Mouse (Mus musculus) brown adipose tissue, adult 24 weeks (tissue): Measurements from ENCODE around the gene Ppil6. TPM values are rescaled to one million over a fixed set of nuclear protein-coding genes. Genes with fewer than 3 reads are reported as not detected.

Source experiments
- H3K27ac ChIP-seq: fragments of 200-500 bp; replicated peaks from 2 replicates; pipeline ENCODE4 v1.5.1; 2012; ENCODE audit warnings: low read depth, mild to moderate bottlenecking, low read length
- H3K4me1 ChIP-seq: fragments of 200-500 bp; 2 replicates; pipeline ENCODE4 v1.6.1; 2012; ENCODE audit warnings: low read length, mixed read lengths; ENCODE audit not compliant: control insufficient read depth, insufficient read depth, insufficient read length
- H3K4me3 ChIP-seq: fragments of 200-500 bp; 2 replicates; pipeline ENCODE4 v1.5.1; 2012; ENCODE audit warnings: low read depth, mild to moderate bottlenecking, low read length, moderate library complexity; ENCODE audit not compliant: insufficient read depth
- polyA plus RNA-seq: library from polyadenylated mRNA; stranded (reverse); fragments of >200 nt; gene quantifications from 2 replicates; pipeline ENCODE4 v1.2.4, GENCODE M21; 2012; ENCODE audit not compliant: missing spikeins, insufficient read depth, insufficient read length

Gene Ppil6
- polyA plus RNA-seq, 1 experiment, result 0.99 TPM

DNA sequence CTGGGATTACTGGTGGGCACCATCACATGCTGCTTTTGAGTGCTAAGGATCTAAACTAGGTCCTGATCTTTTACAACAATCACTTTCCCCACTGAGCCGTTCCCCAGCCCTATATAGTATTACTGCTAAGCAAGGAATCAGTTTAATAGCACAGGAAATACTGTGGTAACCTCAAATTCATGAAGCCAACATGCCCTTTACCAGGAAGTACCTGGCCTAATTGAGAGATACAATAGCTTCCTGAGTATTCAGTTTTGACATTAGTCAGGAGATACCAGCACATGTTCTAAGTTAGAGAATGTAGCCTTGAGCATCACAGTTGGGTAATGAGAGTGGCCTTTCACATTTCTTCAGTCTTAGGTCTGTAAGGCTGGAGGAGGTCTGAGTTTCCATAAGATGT lies 46.5 kb downstream of the Ppil6 start:
- Histone ChIP-seq H3K27ac (no peak overlapping the region), H3K4me3 (no peak overlapping the region), H3K4me1 (no peaks in the 10 kb centered on the region)

DNA sequence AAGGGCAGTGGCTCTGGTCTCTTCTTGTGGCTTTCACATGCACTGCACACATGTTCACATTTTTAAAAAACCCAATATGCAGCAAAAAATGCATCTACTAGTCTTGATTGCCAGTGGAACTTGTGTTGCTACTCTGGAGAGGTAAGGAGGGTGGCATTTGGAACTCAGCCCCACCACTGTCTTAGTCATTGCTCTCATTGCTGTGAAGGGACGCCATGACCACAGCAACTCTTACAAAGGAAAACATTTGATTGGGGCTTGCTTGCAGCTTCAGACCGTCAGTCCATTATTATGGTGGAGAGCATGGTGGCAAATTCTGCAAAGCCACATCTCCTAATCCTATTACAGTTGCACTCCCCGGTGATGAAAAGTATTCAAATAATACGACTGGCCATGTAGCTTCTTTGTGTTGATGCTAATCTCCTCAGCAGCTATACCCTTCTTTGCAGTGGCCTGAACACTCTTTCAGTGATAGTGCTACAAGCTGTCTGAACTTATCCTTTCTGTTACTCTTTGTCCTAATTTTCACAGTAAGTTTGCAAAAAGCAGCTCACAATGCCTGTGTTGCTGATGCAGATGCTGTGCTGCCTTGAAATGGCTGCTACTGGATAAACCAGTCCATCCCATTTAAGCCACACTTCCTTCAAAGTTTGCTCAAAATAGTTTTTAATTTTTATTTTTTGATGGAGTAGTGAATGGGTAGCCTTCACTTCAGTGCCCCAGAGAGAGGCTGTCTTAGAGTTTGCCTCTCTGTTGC lies 47.2 kb downstream of the Ppil6 start:
- no peak overlapping the region for H3K4me3 ChIP-seq
- peak overlapping the region; percentile 30; the same call in 1 of the 2 replicates for H3K27ac ChIP-seq
- no peaks in the 10 kb centered on the region for H3K4me1 ChIP-seq

GRCm38 (mm10) chr10:41537983-41538330 lies 47.7 kb downstream of the Ppil6 start:
- no peak overlapping the region for H3K4me3 ChIP-seq
- H3K4me1 ChIP-seq, result no peaks in the 10 kb centered on the region
- H3K27ac ChIP-seq, result no peak overlapping the region

GRCm38 (mm10) chr10:41538986-41539385 lies 48.7 kb downstream of the Ppil6 start:
- Histone ChIP-seq H3K27ac (no peak overlapping the region), H3K4me3 (no peak overlapping the region), H3K4me1 (no peaks in the 10 kb centered on the region)

- H3K4me3 ChIP-seq, result no peak overlapping the region
- H3K27ac ChIP-seq, result no peak overlapping the region
- H3K4me1 ChIP-seq, result peaks cover 3% of the 10 kb centered on the region; the same call in 1 of the 2 replicates
These were observed 51.8 kb downstream of the Ppil6 start for GRCm38 (mm10) chr10:41542057-41542456.

GRCm38 (mm10) chr10:41543439-41543838 lies 53.2 kb downstream of the Ppil6 start:
- Histone ChIP-seq H3K27ac (no peak overlapping the region), H3K4me3 (no peak overlapping the region), H3K4me1 (peaks cover 3% of the 10 kb centered on the region; the same call in 1 of the 2 replicates)

DNA sequence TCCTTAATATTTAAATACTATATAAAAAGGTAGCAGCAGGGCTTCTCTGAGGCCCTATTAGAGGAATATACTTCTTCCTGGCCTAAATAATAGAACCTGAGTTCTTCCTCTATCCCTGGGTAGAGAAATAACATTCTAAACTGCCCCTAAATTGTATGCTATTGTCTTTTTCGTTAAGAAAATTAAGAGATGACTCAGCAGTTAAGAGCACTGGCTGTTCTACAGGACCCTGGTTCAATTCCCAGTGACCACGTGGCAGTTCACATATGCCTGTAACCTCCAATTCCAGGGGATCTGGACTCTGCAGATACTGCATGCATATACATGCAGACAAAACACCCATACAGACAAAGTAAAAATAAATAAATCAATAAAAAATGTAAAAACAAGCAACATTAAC lies 53.6 kb downstream of the Ppil6 start:
- H3K4me3 ChIP-seq, result no peak overlapping the region
- H3K4me1 ChIP-seq, result peaks cover 3% of the 10 kb centered on the region; the same call in 1 of the 2 replicates
- no peak overlapping the region for H3K27ac ChIP-seq

DNA sequence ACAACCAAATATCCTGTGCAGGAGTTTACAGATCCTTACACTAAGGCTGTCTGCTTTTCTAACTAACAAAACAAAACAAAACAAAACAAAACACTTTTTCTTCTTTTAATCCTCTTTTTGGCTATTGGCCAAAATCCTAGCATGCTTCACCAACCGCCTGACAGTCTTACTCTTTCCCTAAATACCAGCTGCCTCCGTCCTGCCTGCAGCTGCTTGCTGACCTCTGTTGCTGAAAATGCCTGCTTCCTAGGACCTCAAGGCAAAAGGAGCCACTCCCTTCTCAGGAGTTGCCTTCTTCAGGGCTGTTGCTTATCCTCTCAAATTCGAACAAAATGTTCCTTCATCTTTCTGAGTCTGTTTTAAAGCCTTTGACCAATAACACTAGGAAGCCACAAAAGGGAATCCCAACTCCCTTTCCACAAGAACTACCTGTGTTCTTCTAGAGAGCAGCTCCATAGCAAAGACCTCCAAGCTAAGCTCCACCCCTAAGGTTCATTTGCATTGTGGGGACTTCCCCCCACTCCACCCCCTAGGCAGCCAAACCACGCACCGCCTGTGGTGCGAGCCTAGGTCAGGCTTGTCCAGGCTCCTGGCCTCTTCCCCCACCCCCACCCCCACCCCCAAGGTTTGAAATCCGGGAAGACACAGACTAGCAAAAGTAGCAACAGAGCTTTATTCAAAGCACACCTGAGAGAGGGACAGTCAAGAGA lies 54.4 kb downstream of the Ppil6 start:
- H3K27ac ChIP-seq, result no peak overlapping the region
- no peak overlapping the region for H3K4me3 ChIP-seq
- peaks cover 3% of the 10 kb centered on the region; the same call in 1 of the 2 replicates for H3K4me1 ChIP-seq

DNA sequence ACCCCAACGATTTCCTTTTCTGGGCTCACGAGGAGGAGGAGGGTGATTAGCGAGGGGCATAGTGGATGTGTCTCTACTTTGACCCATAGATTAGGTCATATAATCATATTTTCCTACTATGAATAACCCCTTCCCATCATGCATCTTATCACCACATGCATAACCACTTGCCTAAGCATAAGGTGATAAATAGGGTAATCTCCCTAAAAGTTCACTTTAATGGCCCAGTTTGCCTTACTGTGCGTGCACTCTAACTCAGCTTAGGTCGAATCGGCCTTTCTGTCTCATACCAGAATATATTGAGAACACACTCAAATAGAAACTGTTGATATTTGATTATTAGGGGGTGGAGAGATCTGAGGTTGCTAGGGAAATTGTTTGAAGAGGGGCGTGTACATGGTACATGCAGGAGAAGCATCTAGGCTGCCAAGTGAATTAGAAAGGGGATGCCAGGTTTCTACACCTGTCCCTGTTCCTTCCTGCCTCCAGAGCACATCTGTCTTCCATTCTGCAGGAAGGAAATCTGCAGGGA lies 55.1 kb downstream of the Ppil6 start:
- H3K27ac ChIP-seq, result no peak overlapping the region
- no peak overlapping the region for H3K4me3 ChIP-seq
- peaks cover 3% of the 10 kb centered on the region; the same call in 1 of the 2 replicates for H3K4me1 ChIP-seq

GRCm38 (mm10) chr10:41546396-41547165 lies 56.3 kb downstream of the Ppil6 start:
- Histone ChIP-seq H3K27ac (no peak overlapping the region), H3K4me1 (peaks cover 3% of the 10 kb centered on the region; the same call in 1 of the 2 replicates), H3K4me3 (no peak overlapping the region)

DNA sequence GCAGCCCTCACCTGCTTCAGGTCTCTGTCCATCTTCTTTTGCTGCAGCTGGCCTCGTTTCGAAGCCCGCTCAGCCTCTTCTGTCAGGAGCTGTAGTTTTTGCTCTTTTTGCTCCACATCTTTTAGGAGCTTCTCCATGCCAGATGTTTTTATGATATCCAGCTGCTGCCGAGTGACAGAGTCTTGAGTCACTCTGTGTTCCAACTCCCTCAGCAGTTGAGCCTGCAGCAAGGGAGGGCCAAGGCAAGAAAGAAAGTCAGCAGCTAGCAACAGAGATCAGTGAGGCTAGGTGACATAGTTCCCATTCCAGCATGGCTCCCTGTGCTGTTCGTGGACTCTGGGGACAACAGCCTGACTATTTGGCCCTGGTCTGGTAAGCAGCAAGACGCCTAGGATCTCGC lies 60.5 kb downstream of the Ppil6 start:
- Histone ChIP-seq H3K4me3 (no peak overlapping the region), H3K27ac (no peak overlapping the region), H3K4me1 (no peaks in the 10 kb centered on the region)

- Histone ChIP-seq H3K4me3 (no peak overlapping the region), H3K4me1 (no peaks in the 10 kb centered on the region), H3K27ac (no peak overlapping the region)
These were observed 62.1 kb downstream of the Ppil6 start for GRCm38 (mm10) chr10:41552319-41552718.

DNA sequence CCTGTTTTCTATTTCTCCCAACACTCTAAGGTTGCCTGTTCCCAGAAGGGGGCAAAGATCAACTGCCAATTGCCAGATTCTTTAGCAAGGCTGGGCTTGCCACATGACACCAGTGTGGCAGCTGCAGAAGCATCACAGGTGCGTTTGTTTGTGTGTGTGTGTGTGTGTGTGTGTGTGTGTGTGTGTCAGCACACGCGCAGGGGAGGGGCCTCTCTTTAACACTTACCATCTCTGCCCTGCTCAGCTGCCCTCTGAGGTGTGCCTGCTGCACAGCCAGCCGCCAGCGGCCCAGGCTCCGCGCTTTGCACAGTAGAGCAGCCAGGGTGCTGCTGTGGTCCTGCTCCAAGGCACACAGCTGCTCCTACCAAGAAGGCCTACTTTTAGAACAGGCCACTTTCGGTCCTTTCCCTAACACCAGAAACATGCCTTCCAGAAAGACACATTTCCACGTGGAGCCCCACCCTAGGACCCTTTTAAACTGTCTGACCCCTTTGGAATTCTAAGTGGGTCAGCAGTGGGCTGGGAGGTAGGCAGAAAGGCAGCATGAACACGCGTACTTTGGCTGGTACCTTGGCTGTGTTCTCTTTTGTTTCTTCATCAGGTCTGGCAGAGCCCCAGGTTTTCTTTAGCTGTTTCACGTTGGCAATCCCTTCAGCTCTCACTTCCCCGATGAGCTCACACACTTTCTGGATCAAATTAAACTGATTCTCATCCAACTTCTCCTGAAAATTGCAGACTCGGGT lies 62.8 kb downstream of the Ppil6 start:
- Histone ChIP-seq H3K4me3 (no peak overlapping the region), H3K27ac (no peak overlapping the region), H3K4me1 (no peaks in the 10 kb centered on the region)

GRCm38 (mm10) chr10:41553711-41554110 lies 63.5 kb downstream of the Ppil6 start:
- no peaks in the 10 kb centered on the region for H3K4me1 ChIP-seq
- H3K27ac ChIP-seq, result no peak overlapping the region
- H3K4me3 ChIP-seq, result no peak overlapping the region
